Mouse (Mus musculus) right cerebral cortex, adult 2 months (tissue): ENCODE measurements around the gene Nanog.
"Not testable (repeated sequence)": the region's sequence is repeated elsewhere in the genome, so short reads cannot be mapped to it uniquely, and the experiment has no call there.

Experiments used
- DNase-seq, 2 experiments: peaks; one replicate each; pipeline ENCODE4 v3.0.0; 2021 to 2022; ENCODE audit warnings: low spot score in 2 of 2

Nanog gene

GRCm38 (mm10) chr6:122703251-122703650 is 4.0 kb upstream of the Nanog start:
- no peak for DNase-seq

GRCm38 (mm10) chr6:122703706-122704105 is 3.6 kb upstream of the Nanog start:
- no peak for DNase-seq

DNA sequence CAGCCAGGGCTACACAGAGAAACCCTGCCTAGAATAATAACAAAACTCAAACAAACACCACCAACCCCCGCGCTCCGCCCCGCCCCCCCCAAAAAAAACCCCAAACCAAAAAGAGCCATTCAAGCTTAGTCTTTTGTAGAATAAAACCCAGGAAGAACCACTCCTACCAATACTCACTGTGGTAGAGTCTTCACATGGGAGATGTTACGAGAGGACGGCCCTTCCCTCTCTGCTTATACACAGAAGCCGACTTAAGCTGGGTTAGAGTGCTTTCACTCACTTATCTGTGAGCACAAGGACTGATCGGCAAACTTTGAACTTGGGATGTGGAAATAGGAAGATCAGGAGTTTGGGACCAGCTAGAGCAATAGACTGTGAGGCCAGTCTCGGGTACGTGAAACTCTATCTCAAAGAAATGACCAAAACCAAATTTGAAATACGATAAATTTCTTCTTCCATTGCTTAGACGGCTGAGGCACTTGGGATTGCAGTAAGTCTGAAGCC is 900 bp upstream of the Nanog start:
- no peak for DNase-seq

GRCm38 (mm10) chr6:122708826-122709225 is 1.5 kb downstream of the Nanog start:
- DNase-seq = no peak

DNA sequence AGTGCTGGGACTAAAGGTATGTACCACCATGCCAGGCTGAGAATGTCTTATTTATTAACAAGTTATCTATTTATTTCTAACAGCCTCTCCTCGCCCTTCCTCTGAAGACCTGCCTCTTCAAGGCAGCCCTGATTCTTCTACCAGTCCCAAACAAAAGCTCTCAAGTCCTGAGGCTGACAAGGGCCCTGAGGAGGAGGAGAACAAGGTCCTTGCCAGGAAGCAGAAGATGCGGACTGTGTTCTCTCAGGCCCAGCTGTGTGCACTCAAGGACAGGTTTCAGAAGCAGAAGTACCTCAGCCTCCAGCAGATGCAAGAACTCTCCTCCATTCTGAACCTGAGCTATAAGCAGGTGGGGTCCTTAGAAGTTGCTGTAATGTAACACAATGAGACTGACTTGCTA is 4.2 kb downstream of the Nanog start:
- DNase-seq = no peak

GRCm38 (mm10) chr6:122713116-122713515 is 5.8 kb downstream of the Nanog start:
- not testable (repeated sequence) for DNase-seq

- no peak for DNase-seq
These were observed 7.5 kb downstream of the Nanog start for GRCm38 (mm10) chr6:122714707-122715365.

GRCm38 (mm10) chr6:122715886-122716285 is 8.6 kb downstream of the Nanog start:
- no peak for DNase-seq

DNA sequence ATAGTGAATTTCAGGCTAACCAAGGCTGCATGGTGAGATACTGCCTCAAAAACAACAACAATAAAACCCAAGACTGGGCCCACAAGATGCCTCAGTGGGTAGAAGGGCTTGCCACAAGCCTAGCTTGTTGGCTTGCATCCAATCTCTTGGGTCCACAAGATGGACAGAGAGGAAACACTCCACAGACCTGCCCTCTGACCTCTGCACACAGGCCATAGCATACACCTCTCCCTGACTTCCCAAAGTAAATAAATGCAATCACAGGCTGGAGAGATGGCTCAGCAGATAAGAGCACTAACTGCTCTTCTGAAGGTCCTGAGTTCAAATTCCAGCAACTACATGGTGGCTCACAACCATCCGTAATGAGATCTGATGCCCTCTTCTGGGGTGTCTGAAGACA is 10.9 kb downstream of the Nanog start:
- DNase-seq = not testable (repeated sequence)

DNA sequence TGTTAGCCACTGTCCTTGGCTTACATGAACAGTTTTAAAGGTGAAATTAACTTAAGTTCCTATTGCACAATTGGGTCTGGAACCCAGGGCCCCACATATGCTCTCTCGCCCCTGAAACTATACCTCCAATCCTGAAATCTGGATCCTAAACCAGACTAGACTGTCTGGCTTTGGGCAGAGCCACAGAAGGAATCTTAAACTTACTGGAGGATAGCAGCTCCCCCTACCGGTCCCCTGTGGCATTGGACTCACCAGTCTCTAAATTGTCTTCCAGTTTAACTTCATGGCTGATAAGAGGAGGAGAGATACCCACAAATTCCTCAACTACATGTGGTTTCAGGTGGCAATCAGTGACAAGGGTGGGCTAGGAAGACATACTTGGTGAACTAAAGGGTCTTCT is 12.7 kb downstream of the Nanog start:
- peak; percentile 84 for DNase-seq

DNA sequence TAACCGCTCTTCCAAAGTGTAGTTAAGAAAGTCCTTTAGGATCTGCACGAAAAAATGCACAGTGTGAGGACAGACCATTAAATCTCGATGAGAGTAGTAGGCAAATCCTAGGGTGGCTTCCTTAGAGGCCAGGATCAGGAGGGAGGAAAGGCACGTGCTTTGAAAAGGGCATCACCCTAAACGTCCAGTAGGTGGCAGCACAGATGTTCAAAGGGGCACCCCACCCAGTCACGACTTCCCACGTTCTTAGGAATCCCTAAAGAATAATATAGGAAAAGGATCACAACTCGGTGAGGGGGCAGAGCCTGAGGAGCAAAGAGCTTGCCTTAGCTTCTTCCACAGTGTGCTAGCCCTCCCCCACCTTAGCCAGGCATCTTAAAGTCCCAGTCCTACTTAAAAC is 32.7 kb downstream of the Nanog start:
- DNase-seq = peak; percentile 81 to 82

DNA sequence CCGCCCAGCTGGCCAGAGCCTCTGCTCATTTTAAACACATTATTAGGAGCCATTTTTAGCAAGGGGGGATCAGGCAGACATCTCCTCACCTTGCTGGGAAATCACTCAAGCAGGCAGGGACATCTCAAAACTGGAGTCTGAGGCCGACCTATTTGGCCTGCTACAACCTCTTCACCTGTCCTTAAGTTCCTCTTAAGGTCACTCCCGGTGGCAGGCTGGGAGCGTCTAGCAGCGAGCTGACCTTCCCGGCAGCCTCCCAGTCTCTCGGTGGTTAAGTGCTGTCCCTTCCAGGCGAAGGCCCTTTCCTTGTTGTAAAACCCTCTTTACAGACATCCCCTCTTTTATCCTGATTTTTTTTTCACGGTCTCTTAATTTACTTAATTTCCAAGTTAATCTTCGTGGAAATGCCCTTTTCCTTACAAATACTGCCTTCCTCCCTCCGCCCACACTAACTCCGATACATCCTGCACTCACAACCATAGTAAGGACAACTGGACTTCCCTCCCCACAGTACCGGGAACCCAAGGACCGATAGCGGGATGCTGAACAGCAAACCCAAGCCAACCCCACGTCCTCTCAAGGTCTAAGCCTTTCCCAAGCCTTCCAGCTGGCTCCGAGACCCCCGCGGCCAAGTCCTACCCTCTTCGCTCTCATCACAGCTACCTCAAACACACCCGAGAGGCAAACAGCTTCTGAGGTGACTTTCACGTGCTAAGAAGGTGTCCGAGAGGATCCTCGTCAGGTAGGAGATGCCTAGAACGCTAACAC is 34.4 kb downstream of the Nanog start:
- peak in 1 of 2 experiments; percentile 30 for DNase-seq

- peak; percentile 62 to 72 for DNase-seq
These were observed 35.1 kb downstream of the Nanog start for GRCm38 (mm10) chr6:122742228-122742899.

DNA sequence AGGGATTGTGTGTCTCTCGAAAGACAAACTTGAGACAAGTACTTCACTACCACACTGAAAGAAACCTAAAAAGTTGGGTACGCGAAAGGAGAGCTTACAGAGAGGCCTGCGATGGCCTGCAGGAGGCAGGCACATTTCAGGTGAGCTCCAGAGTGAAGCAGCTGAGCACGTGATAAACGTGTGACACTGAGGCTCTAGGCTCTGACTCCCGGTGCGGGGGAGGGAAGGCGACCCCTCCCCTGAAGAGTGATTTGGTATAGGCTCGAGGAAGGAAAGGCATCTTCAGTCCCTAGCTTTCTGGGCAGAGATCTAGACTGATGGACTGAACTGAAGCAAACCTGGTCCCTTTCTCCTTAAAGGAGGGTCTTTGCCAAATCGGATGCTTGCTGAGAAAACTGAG is 36.1 kb downstream of the Nanog start:
- no peak for DNase-seq

- no peak for DNase-seq
These were observed 37.4 kb downstream of the Nanog start for GRCm38 (mm10) chr6:122744505-122745249.

DNA sequence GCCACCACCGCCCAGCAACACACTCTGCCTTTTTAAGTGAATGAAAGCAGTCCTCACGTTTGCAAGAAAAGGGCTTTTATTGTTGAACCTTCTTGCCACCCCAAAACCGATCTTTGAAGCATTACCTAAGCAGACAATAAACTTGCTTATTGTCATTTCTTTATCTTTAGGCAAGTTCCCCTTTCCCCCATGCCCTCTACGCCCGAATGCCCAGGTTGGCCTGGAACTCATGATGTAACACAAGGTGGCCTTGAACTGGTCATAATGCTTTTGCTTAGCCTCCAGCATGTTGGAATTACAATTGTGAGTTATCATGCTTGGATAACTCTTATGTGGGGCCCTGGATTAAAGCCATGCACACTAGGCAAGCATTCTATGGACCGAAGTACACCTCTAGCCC is 43.3 kb downstream of the Nanog start:
- no peak for DNase-seq

GRCm38 (mm10) chr6:122755913-122756312 is 48.6 kb downstream of the Nanog start:
- no peak for DNase-seq

- no peak for DNase-seq
These were observed 51.4 kb downstream of the Nanog start for GRCm38 (mm10) chr6:122758732-122759131.

GRCm38 (mm10) chr6:122761011-122761599 is 53.8 kb downstream of the Nanog start:
- peak; percentile 86 to 87 for DNase-seq

DNA sequence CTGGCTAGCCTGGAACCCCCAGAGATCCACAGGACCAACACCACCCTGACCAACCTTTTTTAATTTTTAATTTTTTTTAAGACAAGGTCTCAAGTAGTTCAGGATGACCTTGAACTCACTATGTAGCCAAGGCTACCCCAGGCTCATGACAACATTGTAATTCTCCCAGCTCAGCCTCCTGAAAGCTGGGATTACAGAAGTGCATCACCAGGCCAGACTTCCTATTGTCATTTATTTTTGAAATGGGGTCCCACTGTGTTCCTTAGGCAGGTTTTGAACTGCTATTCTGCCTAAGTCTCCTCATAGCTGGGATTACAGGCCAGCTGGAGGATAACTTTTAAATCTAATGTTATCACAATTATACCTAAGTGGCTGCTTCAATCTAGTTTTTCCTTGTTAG is 54.6 kb downstream of the Nanog start:
- no peak for DNase-seq

GRCm38 (mm10) chr6:122762480-122762879 is 55.2 kb downstream of the Nanog start:
- no peak for DNase-seq
